Mouse (Mus musculus) gastrocnemius, postnatal 25 days (tissue): ENCODE results near the gene Zfp366. TPM values are rescaled to one million over a fixed set of nuclear protein-coding genes. Genes with fewer than 3 reads are reported as not detected.

Experiments
- DNase-seq: peaks from one replicate; pipeline ENCODE4 v3.0.0; 2022
- total RNA-seq, 2 experiments: library from RNA; stranded (reverse); gene quantifications; 1 replicate in 1 of 2; 2 replicates in 1 of 2; pipeline ENCODE4 v1.2.3; 2021

Gene Zfp366
- total RNA-seq, 2 experiments from 2014 or later, result 3.4 to 3.9 TPM

GRCm38 (mm10) chr13:99226809-99227208 lies 42.2 kb downstream of the Zfp366 start:
- DNase-seq, result no peak

- DNase-seq, result no peak
Observed at GRCm38 (mm10) chr13:99227456-99228250, 43.0 kb downstream of the Zfp366 start.

- no peak for DNase-seq
Observed at GRCm38 (mm10) chr13:99228821-99229570, 44.4 kb downstream of the Zfp366 start.

GRCm38 (mm10) chr13:99229641-99230494 lies 45.2 kb downstream of the Zfp366 start:
- no peak for DNase-seq

- DNase-seq, result peak; percentile 69
Observed at GRCm38 (mm10) chr13:99230495-99230868, 45.9 kb downstream of the Zfp366 start.

GRCm38 (mm10) chr13:99233333-99233732 lies 48.7 kb downstream of the Zfp366 start:
- peak; percentile 41 for DNase-seq

- no peak for DNase-seq
Observed at GRCm38 (mm10) chr13:99233956-99234355, 49.3 kb downstream of the Zfp366 start.

GRCm38 (mm10) chr13:99235428-99236210 lies 51.0 kb downstream of the Zfp366 start:
- DNase-seq, result no peak

- no peak for DNase-seq
Observed at GRCm38 (mm10) chr13:99236222-99236621, 51.6 kb downstream of the Zfp366 start.

- no peak for DNase-seq
Observed at GRCm38 (mm10) chr13:99237122-99237521, 52.5 kb downstream of the Zfp366 start.

GRCm38 (mm10) chr13:99237841-99238216 lies 53.2 kb downstream of the Zfp366 start:
- no peak for DNase-seq

GRCm38 (mm10) chr13:99238217-99239160 lies 53.9 kb downstream of the Zfp366 start:
- peak; percentile 83 for DNase-seq

- DNase-seq, result no peak
Observed at GRCm38 (mm10) chr13:99239161-99239530, 54.5 kb downstream of the Zfp366 start.

- no peak for DNase-seq
Observed at GRCm38 (mm10) chr13:99239741-99240140, 55.1 kb downstream of the Zfp366 start.

GRCm38 (mm10) chr13:99241984-99242383 lies 57.4 kb downstream of the Zfp366 start:
- no peak for DNase-seq

GRCm38 (mm10) chr13:99242895-99243294 lies 58.3 kb downstream of the Zfp366 start:
- no peak for DNase-seq

GRCm38 (mm10) chr13:99243831-99244230 lies 59.2 kb downstream of the Zfp366 start:
- no peak for DNase-seq

GRCm38 (mm10) chr13:99244471-99244870 lies 59.8 kb downstream of the Zfp366 start:
- DNase-seq, result no peak

- DNase-seq, result no peak
Observed at GRCm38 (mm10) chr13:99244896-99245295, 60.3 kb downstream of the Zfp366 start.

GRCm38 (mm10) chr13:99245916-99246460 lies 61.4 kb downstream of the Zfp366 start:
- no peak for DNase-seq
